Mouse (Mus musculus) heart, adult 2 months (tissue): ENCODE data around the gene Ak5.

ENCODE experiments used
- EP300 ChIP-seq: fragments of 200-500 bp; IDR thresholded peaks from 2 replicates; pipeline ENCODE4 v1.6.1; 2011; ENCODE audit warnings: low read depth, low read length, control low read depth; ENCODE audit not compliant: insufficient read depth
- POLR2A ChIP-seq: fragments of 200-500 bp; IDR thresholded peaks from 2 replicates; pipeline ENCODE4 v1.6.1; 2011; ENCODE audit warnings: mild to moderate bottlenecking, low read depth, low read length, control low read depth; ENCODE audit not compliant: insufficient read depth

DNA sequence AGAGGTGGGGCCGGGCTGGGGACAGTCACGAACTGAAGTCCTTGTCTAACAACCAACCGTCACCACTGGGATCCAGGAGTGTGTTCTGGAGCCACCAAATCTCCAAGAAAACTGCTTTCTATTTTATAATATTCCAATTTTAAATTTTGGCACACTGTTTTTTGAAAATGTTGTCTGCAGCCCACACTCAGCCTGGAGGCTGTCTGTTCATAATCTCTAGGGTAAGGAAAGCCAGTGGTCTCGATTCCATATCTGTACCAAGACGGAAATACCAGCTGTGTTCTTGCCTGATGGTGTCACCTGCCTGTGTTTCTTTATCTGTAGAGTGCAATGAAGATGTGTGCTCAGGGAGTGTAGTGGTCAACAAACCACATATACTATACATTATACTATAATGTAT lies 23.6 kb downstream of the Ak5 start:
- no peak for TF ChIP-seq POLR2A
- no peak for TF ChIP-seq EP300
